Mouse (Mus musculus): ENCODE measurements around the gene Scgb1b17.
"Not testable (repeated sequence)": the region's sequence is repeated elsewhere in the genome, so short reads cannot be mapped to it uniquely, and the experiment has no call there.

- TF ChIP-seq CTCF (IDR thresholded peaks at IDR 0.05; ENCODE audit: low read depth, low read length); GATA1 (IDR thresholded peaks at IDR 0.05; ENCODE audit: borderline replicate concordance, low read length); TAL1 (conservative IDR thresholded peaks at IDR 0.05; ENCODE audit: low read depth, low read length): not testable (repeated sequence)
Observed at GRCm38 (mm10) chr7:33056461-33056860, 6.8 kb upstream of the Scgb1b17 start, which contains the start of gene Scgb2b17.
